10 mouse cellular contexts compared by ENCODE assay signal in the genomic region with DNA sequence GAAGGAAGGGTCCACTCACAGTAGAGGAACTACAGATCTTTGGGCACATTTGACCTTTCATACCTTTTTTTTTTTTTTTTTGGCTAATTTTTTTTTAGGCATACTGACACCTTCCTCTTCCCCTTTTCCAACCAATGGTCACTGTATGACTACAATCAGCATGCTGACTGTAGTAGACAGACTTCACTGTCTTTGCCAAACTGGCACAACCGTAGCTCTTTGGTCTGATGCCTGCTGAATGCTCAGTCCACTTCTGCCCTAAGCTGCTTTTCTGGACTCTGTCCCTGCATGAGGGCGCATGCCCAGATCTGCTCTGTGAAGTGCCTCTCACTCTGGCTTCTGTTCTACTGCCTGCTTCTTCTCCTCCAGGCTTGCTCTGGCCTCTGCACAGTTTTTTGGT. TPM values are rescaled to one million over a fixed set of nuclear protein-coding genes. Genes with fewer than 3 reads are reported as not detected.
A peak's percentile ranks its signal among the peaks of the same experiment; 100 is the strongest.
DNase-seq lines count a peak whose midpoint lies in the region; ATAC-seq and TF ChIP-seq lines count a peak whose summit lies in the region.
"Had no signal": no experiment of that assay in that cellular context is flagged by ENCODE, and none has a peak within 500 bp of the region (broad histone marks: within the 10 kb centered on the region; RNA-seq: fewer than 3 reads in every experiment).

No protein-coding gene starts in this region.

- H3K9me3 ChIP-seq in kidney, embryonic 14.5 days (ENCODE audit: control insufficient read depth, low read length), result no peaks in the 10 kb centered on the region
- H3K9me3 ChIP-seq: heart, embryonic 15.5 days had no signal

- intact Hi-C loops in left cerebral cortex, adult 2 months (cut with DNase I), result no loop called here

- H3K27ac ChIP-seq in kidney, embryonic 14.5 days (ENCODE audit: low read depth, low read length), result no peak overlapping the region
- H3K27ac ChIP-seq in bone marrow macrophage, adult 2 months (ENCODE audit: insufficient read depth, low read depth, low read length), result peak overlapping the region; percentile 48
- H3K27ac ChIP-seq in left cerebral cortex, adult 2 months, result no peak overlapping the region
- H3K27ac ChIP-seq: heart, embryonic 15.5 days had no signal

- ATAC-seq in kidney, embryonic 14.5 days (ENCODE audit: low FRiP score, low TSS enrichment), result no peak
- peak; percentile 22 to 38; a peak in 2 of 4 replicates for ATAC-seq in hematopoietic stem cell, adult 5-6 weeks (replicated peaks in 1 of 2; ENCODE audit: insufficient read depth in 1 of 2, low FRiP score in 2 of 2, low TSS enrichment in 1 of 2, low read depth in 1 of 2, poor library complexity in 2 of 2, severe bottlenecking in 2 of 2)

- H3K36me3 ChIP-seq in kidney, embryonic 14.5 days (ENCODE audit: control insufficient read depth, insufficient read depth, low read length), result no peaks in the 10 kb centered on the region
- H3K36me3 ChIP-seq: heart, embryonic 15.5 days had no signal

- no peaks in the 10 kb centered on the region for H3K27me3 ChIP-seq in kidney, embryonic 14.5 days (ENCODE audit: control insufficient read depth, insufficient read depth, low read length)
- H3K27me3 ChIP-seq: heart, embryonic 15.5 days had no signal

- 89% methylated on average over 2 of the region's 2 CpGs for WGBS in kidney, embryonic 14.5 days

- H3K4me2 ChIP-seq in kidney, embryonic 14.5 days (replicated peaks; ENCODE audit: low read depth, low read length), result no peak overlapping the region
- H3K4me2 ChIP-seq: heart, embryonic 15.5 days; lung, embryonic 14.5 days had no signal

- H3K4me1 ChIP-seq in kidney, embryonic 14.5 days (ENCODE audit: control insufficient read depth, insufficient read depth, low read length), result no peaks in the 10 kb centered on the region
- H3K4me1 ChIP-seq in bone marrow macrophage, adult 2 months (ENCODE audit: control insufficient read depth, insufficient read depth, low read length), result peaks cover 13% of the 10 kb centered on the region

- DNase-seq in kidney, adult 11 months, result peak; percentile 81
- DNase-seq in cerebellum, adult 11-12 months, result peak; percentile 88
- no peak for DNase-seq in ovary, postnatal 14 days (ENCODE audit: low spot score)
- no peak for DNase-seq in yolk sac, embryonic 10.5 days (ENCODE audit: low spot score)
- DNase-seq in left cerebral cortex, adult 2 months (ENCODE audit: extremely low spot score in 1 of 2, low spot score in 2 of 2), result no peak
- DNase-seq: lung, embryonic 14.5 days had no signal

- no peak overlapping the region for H3K4me3 ChIP-seq in kidney, embryonic 14.5 days (ENCODE audit: low read length)
- H3K4me3 ChIP-seq in bone marrow macrophage, adult 2 months (ENCODE audit: insufficient read depth, low read length), result no peak overlapping the region
- no peak overlapping the region for H3K4me3 ChIP-seq in left cerebral cortex, adult 2 months
- H3K4me3 ChIP-seq: heart, embryonic 15.5 days had no signal

- TF ChIP-seq POLR2A in bone marrow macrophage, adult 2 months (IDR thresholded peaks at IDR 0.05; ENCODE audit: borderline replicate concordance, low read depth, low read length), result no peak

- H3K9ac ChIP-seq in kidney, embryonic 14.5 days (ENCODE audit: low read depth, low read length), result no peak overlapping the region
- H3K9ac ChIP-seq: heart, embryonic 15.5 days; lung, embryonic 14.5 days had no signal

- no peak for TF ChIP-seq CTCF in bone marrow macrophage, adult 2 months (IDR thresholded peaks at IDR 0.05; ENCODE audit: low read depth, low read length)
- no peak for TF ChIP-seq CTCF in left cerebral cortex, adult 2 months (IDR thresholded peaks at IDR 0.05)

RNA-seq across cellular contexts. Expression of a gene that starts 6.9 kb away (rescaled TPM):
- polyA plus RNA-seq in kidney, embryonic 14.5 days (2014; fragmentation: Nextera tagmentation; extraction: Ambion mirVana), result 4.2 and 7.2 TPM in 2 replicates
- 13.4 and 14.7 TPM in 2 replicates for polyA plus RNA-seq in bone marrow macrophage, adult 2 months (2012; ENCODE audit: insufficient read depth, insufficient read length, missing spikeins)
- total RNA-seq in hematopoietic stem cell, adult 5-6 weeks (2017), result 2.7 and 4.5 TPM in 2 replicates
- total RNA-seq in left cerebral cortex, adult 2 months (2021), result 1 to 10 TPM; 3.8 to 4.5 TPM

Comparison
In these comparisons a context has a peak if more than half of its experiments do, and no peak if none do; other contexts are left out.
1. DNase-seq: peak in kidney, adult 11 months (single experiment) and cerebellum, adult 11-12 months (single experiment); none in ovary, postnatal 14 days (single experiment), yolk sac, embryonic 10.5 days (single experiment) and left cerebral cortex, adult 2 months (0 of 2).